Mouse (Mus musculus): ENCODE measurements around the gene Hist1h3d. TPM values are rescaled to one million over a fixed set of nuclear protein-coding genes. Genes with fewer than 3 reads are reported as not detected.
"Not testable (repeated sequence)": the region's sequence is repeated elsewhere in the genome, so short reads cannot be mapped to it uniquely, and the experiment has no call there.

Gene Hist1h3d
- total RNA-seq, 2 experiments from 2014 or later: 55.2 to 69.3 TPM

- no peak for DNase-seq (ENCODE audit: low spot score in 2 of 2)
Observed at GRCm38 (mm10) chr13:23583387-23584068, 8.0 kb downstream of the Hist1h3d start.

DNA sequence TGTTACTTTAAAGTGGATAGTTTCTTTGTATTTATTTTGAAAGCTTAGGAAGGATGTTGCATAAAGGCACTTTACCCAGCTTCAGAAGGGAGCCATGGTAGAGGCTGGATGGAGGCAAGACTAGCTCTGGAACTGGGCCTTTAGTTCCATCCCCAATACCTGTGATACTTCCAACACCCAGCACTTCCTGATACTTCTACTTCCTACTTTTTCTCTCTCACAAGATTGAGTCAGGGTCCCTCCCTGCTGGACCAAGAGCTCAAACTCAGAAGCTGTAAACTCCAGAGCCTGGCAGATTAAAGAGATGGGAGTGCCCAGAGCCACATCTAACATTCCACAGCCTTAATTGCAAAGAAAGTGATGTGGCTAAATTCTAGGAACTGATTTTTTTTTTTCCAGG lies 8.8 kb downstream of the Hist1h3d start:
- no peak for DNase-seq (ENCODE audit: low spot score in 2 of 2)

DNA sequence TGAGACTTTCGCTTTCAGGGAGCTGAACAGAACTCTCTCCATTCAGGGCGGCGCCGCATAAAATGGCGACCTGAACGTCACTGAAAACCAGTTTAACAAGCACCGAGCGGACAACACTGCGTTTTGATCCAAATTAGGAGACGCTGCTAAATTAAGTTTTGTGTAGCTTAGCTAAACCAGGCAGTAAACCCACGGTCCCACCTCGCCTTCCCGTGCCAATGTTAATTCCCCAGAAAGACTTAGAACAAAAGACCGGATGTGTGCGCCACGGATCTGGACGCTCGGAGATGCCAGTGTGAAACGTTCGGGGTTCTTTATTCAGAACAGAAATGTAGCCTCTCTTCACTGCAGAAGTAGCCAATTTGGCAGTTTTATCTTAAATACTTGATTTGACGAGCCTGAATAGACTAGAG lies 9.5 kb downstream of the Hist1h3d start:
- DNase-seq (ENCODE audit: low spot score in 2 of 2): peak in 1 of 2 experiments; percentile 73

DNA sequence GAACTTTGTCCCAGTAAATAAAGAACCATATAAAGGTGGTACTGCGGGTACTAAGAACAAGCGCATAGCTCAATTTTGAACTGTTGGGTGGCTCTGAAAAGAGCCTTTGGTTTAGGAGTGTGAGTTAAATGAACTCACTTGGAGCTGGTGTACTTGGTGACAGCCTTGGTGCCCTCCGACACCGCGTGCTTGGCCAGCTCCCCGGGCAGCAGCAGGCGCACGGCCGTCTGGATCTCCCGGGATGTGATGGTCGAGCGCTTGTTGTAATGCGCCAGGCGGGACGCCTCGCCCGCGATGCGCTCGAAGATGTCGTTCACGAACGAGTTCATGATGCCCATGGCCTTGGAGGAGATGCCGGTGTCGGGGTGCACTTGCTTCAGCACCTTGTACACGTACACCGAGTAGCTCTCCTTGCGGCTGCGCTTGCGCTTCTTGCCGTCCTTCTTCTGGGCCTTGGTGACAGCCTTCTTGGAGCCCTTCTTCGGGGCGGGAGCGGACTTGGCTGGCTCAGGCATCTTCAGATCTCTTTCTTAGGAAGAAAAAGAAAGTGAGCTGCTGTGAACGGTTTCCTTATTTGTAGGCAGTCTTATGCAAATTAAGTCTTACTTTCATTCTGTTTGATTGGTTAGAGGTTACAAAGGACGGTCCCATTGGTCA lies 10.0 kb downstream of the Hist1h3d start:
- DNase-seq (ENCODE audit: low spot score in 2 of 2): peak in 1 of 2 experiments; percentile 51

GRCm38 (mm10) chr13:23586099-23586939 lies 10.8 kb downstream of the Hist1h3d start:
- no peak for DNase-seq (ENCODE audit: low spot score in 2 of 2)

GRCm38 (mm10) chr13:23586940-23587225 lies 11.3 kb downstream of the Hist1h3d start:
- no peak for DNase-seq (ENCODE audit: low spot score in 2 of 2)

DNA sequence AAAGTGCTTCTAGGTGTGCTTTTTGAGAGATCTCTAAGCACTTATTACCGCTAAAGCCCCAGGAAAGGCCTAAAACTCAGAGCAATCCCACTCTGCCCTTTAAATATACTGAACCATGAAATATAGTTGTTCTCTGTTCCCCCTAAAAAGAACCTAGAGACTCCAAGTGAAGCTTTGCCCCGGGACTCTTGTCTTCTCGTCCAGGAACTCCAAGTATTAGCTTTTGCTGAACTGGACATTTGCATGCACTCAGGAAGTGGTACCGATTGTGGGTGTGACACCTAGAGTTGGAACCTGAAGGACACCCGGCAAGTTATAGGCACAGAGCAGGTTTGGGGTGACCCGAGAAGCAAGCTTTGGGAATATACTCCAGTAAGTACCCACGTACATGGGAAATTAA lies 15.6 kb downstream of the Hist1h3d start:
- no peak for DNase-seq (ENCODE audit: low spot score in 2 of 2)

GRCm38 (mm10) chr13:23591886-23592285 lies 16.3 kb downstream of the Hist1h3d start:
- DNase-seq (ENCODE audit: low spot score in 2 of 2): not testable (repeated sequence)

- no peak for DNase-seq (ENCODE audit: low spot score in 2 of 2)
Observed at GRCm38 (mm10) chr13:23592614-23593013, 17.1 kb downstream of the Hist1h3d start.

- no peak for DNase-seq (ENCODE audit: low spot score in 2 of 2)
Observed at GRCm38 (mm10) chr13:23593051-23593770, 17.6 kb downstream of the Hist1h3d start.

GRCm38 (mm10) chr13:23595185-23595584 lies 19.6 kb downstream of the Hist1h3d start:
- no peak for DNase-seq (ENCODE audit: low spot score in 2 of 2)

- no peak for DNase-seq (ENCODE audit: low spot score in 2 of 2)
Observed at GRCm38 (mm10) chr13:23595622-23596372, 20.2 kb downstream of the Hist1h3d start.

DNA sequence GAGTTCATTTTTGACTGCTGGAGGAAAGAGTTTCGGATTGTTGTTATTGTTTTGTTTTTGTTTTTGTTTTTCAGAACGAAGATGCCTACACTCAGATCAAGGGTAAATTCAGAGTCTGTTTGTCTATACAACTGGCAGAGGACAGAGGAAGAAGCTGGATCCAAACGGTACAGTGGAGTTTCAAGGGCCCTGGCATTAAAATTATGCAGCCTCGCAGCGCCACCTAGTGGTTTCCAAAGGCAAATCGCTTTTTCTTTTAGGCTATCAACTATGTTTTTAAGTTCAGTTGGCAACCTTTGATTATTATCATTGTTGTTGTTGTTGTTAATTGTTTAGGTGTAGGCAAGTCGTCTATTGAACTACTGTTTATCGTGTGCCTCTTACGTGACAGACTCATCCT lies 22.4 kb downstream of the Hist1h3d start:
- DNase-seq (ENCODE audit: low spot score in 2 of 2): peak; percentile 48 to 78

GRCm38 (mm10) chr13:23603182-23603699 lies 27.7 kb downstream of the Hist1h3d start:
- no peak for DNase-seq (ENCODE audit: low spot score in 2 of 2)

- no peak for DNase-seq (ENCODE audit: low spot score in 2 of 2)
Observed at GRCm38 (mm10) chr13:23604452-23604851, 28.9 kb downstream of the Hist1h3d start.

DNA sequence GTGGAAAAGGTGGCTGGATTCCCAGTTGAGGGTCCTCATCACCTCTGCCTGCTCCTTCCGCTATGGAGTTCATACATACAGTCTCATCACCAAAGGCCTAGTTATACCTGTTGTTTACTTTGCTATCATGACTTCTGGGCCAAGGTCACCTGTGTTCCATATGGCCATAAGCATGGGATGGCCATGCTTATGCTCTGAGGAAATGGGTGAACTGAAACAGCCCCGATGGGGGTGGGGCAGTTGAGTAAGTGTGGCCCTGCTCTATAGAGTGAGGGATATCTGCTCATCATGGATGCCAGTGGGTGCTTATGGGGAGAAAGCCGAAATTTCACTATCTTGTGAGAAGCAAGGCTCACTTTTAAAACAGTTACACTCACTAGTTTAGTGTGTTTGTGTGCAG lies 29.5 kb downstream of the Hist1h3d start:
- DNase-seq (ENCODE audit: low spot score in 2 of 2): no peak

- DNase-seq (ENCODE audit: low spot score in 2 of 2): no peak
Observed at GRCm38 (mm10) chr13:23609209-23609608, 33.6 kb downstream of the Hist1h3d start.

- DNase-seq (ENCODE audit: low spot score in 2 of 2): no peak
Observed at GRCm38 (mm10) chr13:23609844-23610243, 34.3 kb downstream of the Hist1h3d start.

- DNase-seq (ENCODE audit: low spot score in 2 of 2): no peak
Observed at GRCm38 (mm10) chr13:23610393-23610792, 34.8 kb downstream of the Hist1h3d start.

GRCm38 (mm10) chr13:23611638-23612037 lies 36.1 kb downstream of the Hist1h3d start:
- no peak for DNase-seq (ENCODE audit: low spot score in 2 of 2)

Data from gastrocnemius, postnatal 4 days (tissue).